13 mouse cellular contexts compared by ENCODE assay signal in genomic region chr17:49384217-49384943, GRCm38 (mm10). TPM values are rescaled to one million over a fixed set of nuclear protein-coding genes. Genes with fewer than 3 reads are reported as not detected.
DNase-seq lines count a peak whose midpoint lies in the region; ATAC-seq lines count a peak whose summit lies in the region.
"Had no signal": no experiment of that assay in that cellular context is flagged by ENCODE, and none has a peak within 500 bp of the region (broad histone marks: within the 10 kb centered on the region; RNA-seq: fewer than 3 reads in every experiment).

No protein-coding gene starts in this region.

- no peaks in the 10 kb centered on the region for H3K27me3 ChIP-seq in hindbrain, embryonic 15.5 days
- no peaks in the 10 kb centered on the region for H3K27me3 ChIP-seq in hindbrain, embryonic 10.5 days (ENCODE audit: insufficient read depth, poor library complexity, severe bottlenecking)
- H3K27me3 ChIP-seq in embryonic facial prominence, embryonic 14.5 days (replicated peaks; ENCODE audit: control insufficient read depth, insufficient read depth, low read length) = no peaks in the 10 kb centered on the region
- H3K27me3 ChIP-seq: liver, embryonic 15.5 days had no signal

- H3K9me3 ChIP-seq in hindbrain, embryonic 15.5 days = no peaks in the 10 kb centered on the region
- H3K9me3 ChIP-seq in hindbrain, embryonic 10.5 days = no peaks in the 10 kb centered on the region
- H3K9me3 ChIP-seq in embryonic facial prominence, embryonic 14.5 days (ENCODE audit: control insufficient read depth, low read length) = 0 out of 2 replicates have a peak, but pooled peaks cover 4% of the 10 kb centered on the region
- H3K9me3 ChIP-seq: liver, embryonic 15.5 days had no signal

- no peak overlapping the region for H3K9ac ChIP-seq in hindbrain, embryonic 15.5 days
- no peak overlapping the region for H3K9ac ChIP-seq in embryonic facial prominence, embryonic 14.5 days (ENCODE audit: low read depth, low read length)
- H3K9ac ChIP-seq: liver, embryonic 15.5 days had no signal

- peaks cover 6% of the 10 kb centered on the region for H3K4me1 ChIP-seq in hindbrain, embryonic 15.5 days (replicated peaks)
- no peaks in the 10 kb centered on the region for H3K4me1 ChIP-seq in hindbrain, embryonic 10.5 days (replicated peaks)
- peaks cover 6% of the 10 kb centered on the region for H3K4me1 ChIP-seq in embryonic facial prominence, embryonic 14.5 days (ENCODE audit: control insufficient read depth, insufficient read depth, low read length)
- H3K4me1 ChIP-seq: liver, embryonic 15.5 days had no signal

- H3K4me3 ChIP-seq in hindbrain, embryonic 15.5 days = no peak overlapping the region
- no peak overlapping the region for H3K4me3 ChIP-seq in hindbrain, embryonic 10.5 days
- H3K4me3 ChIP-seq in embryonic facial prominence, embryonic 14.5 days (ENCODE audit: low read depth, low read length) = no peak overlapping the region
- H3K4me3 ChIP-seq: liver, embryonic 15.5 days had no signal

- H3K36me3 ChIP-seq in hindbrain, embryonic 15.5 days = no peaks in the 10 kb centered on the region
- H3K36me3 ChIP-seq in hindbrain, embryonic 10.5 days = no peaks in the 10 kb centered on the region
- no peaks in the 10 kb centered on the region for H3K36me3 ChIP-seq in embryonic facial prominence, embryonic 14.5 days (ENCODE audit: control insufficient read depth, insufficient read depth, low read length)
- H3K36me3 ChIP-seq: liver, embryonic 15.5 days had no signal

- DNase-seq in hindbrain, embryonic 10.5 days (ENCODE audit: low spot score) = no peak
- DNase-seq in brain, adult 2 months (ENCODE audit: low read depth, low spot score) = peak; percentile 16
- peak; percentile 49 for DNase-seq in embryonic facial prominence, embryonic 14.5 days (ENCODE audit: low spot score)
- DNase-seq in mesoderm, embryonic 11.5 days (ENCODE audit: low read depth, low spot score) = peak; percentile 30
- DNase-seq in urinary bladder, postnatal 14 days (ENCODE audit: low spot score) = no peak
- DNase-seq in ovary, adult 18-20 months (ENCODE audit: low spot score) = no peak
- no peak for DNase-seq in urinary bladder, adult 18-20 months (ENCODE audit: low spot score in 2 of 2)
- DNase-seq: cerebellum, adult 9-11 months; kidney, adult 2 months; layer of hippocampus, postnatal 36 days had no signal

- H3K27ac ChIP-seq in hindbrain, embryonic 15.5 days (replicated peaks) = no peak overlapping the region
- H3K27ac ChIP-seq in hindbrain, embryonic 10.5 days = no peak overlapping the region
- H3K27ac ChIP-seq in embryonic facial prominence, embryonic 14.5 days (replicated peaks; ENCODE audit: low read depth, low read length) = no peak overlapping the region
- H3K27ac ChIP-seq: liver, embryonic 15.5 days; macrophage had no signal

- no peak overlapping the region for H3K4me2 ChIP-seq in hindbrain, embryonic 15.5 days
- H3K4me2 ChIP-seq in embryonic facial prominence, embryonic 14.5 days (ENCODE audit: low read depth, low read length) = no peak overlapping the region
- H3K4me2 ChIP-seq: liver, embryonic 15.5 days had no signal

- ATAC-seq in hindbrain, embryonic 15.5 days (ENCODE audit: low FRiP score, low read depth) = peak; percentile 89
- peak; percentile 53 for ATAC-seq in embryonic facial prominence, embryonic 14.5 days (ENCODE audit: low read depth)

- 46% methylated on average over 6 of the region's 6 CpGs for WGBS in hindbrain, embryonic 15.5 days
- 73% methylated on average over 6 of the region's 6 CpGs for WGBS in hindbrain, embryonic 10.5 days
- 27% methylated on average over 6 of the region's 6 CpGs for WGBS in embryonic facial prominence, embryonic 14.5 days

RNA-seq across cellular contexts. Expression of gene Mocs1, which starts 43.8 kb away (rescaled TPM):
- polyA plus RNA-seq in hindbrain, embryonic 15.5 days (2015; fragmentation: Nextera tagmentation; extraction: Ambion mirVana) = 3.2 and 5.5 TPM in 2 replicates
- polyA plus RNA-seq in hindbrain, embryonic 10.5 days (2016; fragmentation: Nextera tagmentation; extraction: Ambion mirVana) = 5.3 and 6.0 TPM in 2 replicates
- polyA plus RNA-seq in embryonic facial prominence, embryonic 14.5 days (2014; fragmentation: Nextera tagmentation; extraction: Ambion mirVana) = 6.4 and 7.8 TPM in 2 replicates

Comparison
In these comparisons a context has a peak if more than half of its experiments do, and no peak if none do; other contexts are left out.
1. DNase-seq: peak in brain, adult 2 months (single experiment), embryonic facial prominence, embryonic 14.5 days (single experiment) and mesoderm, embryonic 11.5 days (single experiment); none in hindbrain, embryonic 10.5 days (single experiment), urinary bladder, postnatal 14 days (single experiment), ovary, adult 18-20 months (single experiment) and urinary bladder, adult 18-20 months (0 of 2).